Mouse (Mus musculus): ENCODE data around the gene Stk4. TPM values are rescaled to one million over a fixed set of nuclear protein-coding genes. Genes with fewer than 3 reads are reported as not detected.

The Stk4 gene
- polyA plus RNA-seq, 1 experiment from 2014 or later = 38.8 TPM

- H3K9me3 ChIP-seq = no peaks in the 10 kb centered on the region
- no peaks in the 10 kb centered on the region for H3K36me3 ChIP-seq (replicated peaks)
- no peak for DNase-seq (ENCODE audit: extremely low spot score, low spot score)
- H3K27me3 ChIP-seq (ENCODE audit: poor library complexity, severe bottlenecking) = no peaks in the 10 kb centered on the region
- no peak overlapping the region for H3K27ac ChIP-seq
- no peak overlapping the region for H3K4me3 ChIP-seq
- no peaks in the 10 kb centered on the region for H3K4me1 ChIP-seq
Observed at GRCm38 (mm10) chr2:164192279-164192678, 122.2 kb downstream of the Stk4 start.

GRCm38 (mm10) chr2:164194959-164195630, 125.0 kb downstream of the Stk4 start:
- WGBS = 89% methylated on average over 5 of the region's 5 CpGs
- Histone ChIP-seq H3K4me1 (no peaks in the 10 kb centered on the region), H3K36me3 (replicated peaks) (no peaks in the 10 kb centered on the region), H3K9me3 (no peaks in the 10 kb centered on the region), H3K4me3 (no peak overlapping the region), H3K27ac (no peak overlapping the region), H3K27me3 (ENCODE audit: poor library complexity, severe bottlenecking) (no peaks in the 10 kb centered on the region)
- DNase-seq (ENCODE audit: extremely low spot score, low spot score) = no peak

- DNase-seq (ENCODE audit: extremely low spot score, low spot score) = no peak
- Histone ChIP-seq H3K9me3 (no peaks in the 10 kb centered on the region), H3K36me3 (replicated peaks) (no peaks in the 10 kb centered on the region), H3K4me1 (no peaks in the 10 kb centered on the region), H3K27me3 (ENCODE audit: poor library complexity, severe bottlenecking) (no peaks in the 10 kb centered on the region), H3K27ac (no peak overlapping the region), H3K4me3 (no peak overlapping the region)
- WGBS = 92% methylated on average over 5 of the region's 5 CpGs
Observed at GRCm38 (mm10) chr2:164195971-164196699, 126.0 kb downstream of the Stk4 start.

GRCm38 (mm10) chr2:164196700-164196990, 126.5 kb downstream of the Stk4 start:
- Histone ChIP-seq H3K4me1 (no peaks in the 10 kb centered on the region), H3K9me3 (no peaks in the 10 kb centered on the region), H3K36me3 (replicated peaks) (no peaks in the 10 kb centered on the region), H3K27me3 (ENCODE audit: poor library complexity, severe bottlenecking) (no peaks in the 10 kb centered on the region), H3K27ac (no peak overlapping the region), H3K4me3 (no peak overlapping the region)
- no peak for DNase-seq (ENCODE audit: extremely low spot score, low spot score)
- 90% methylated on average over 5 of the region's 5 CpGs for WGBS

- Histone ChIP-seq H3K36me3 (replicated peaks) (no peaks in the 10 kb centered on the region), H3K27me3 (ENCODE audit: poor library complexity, severe bottlenecking) (no peaks in the 10 kb centered on the region), H3K4me1 (no peaks in the 10 kb centered on the region), H3K27ac (no peak within 1 kb of the TSS), H3K4me3 (no peak within 1 kb of the TSS), H3K9me3 (no peaks in the 10 kb centered on the region)
- no peak for DNase-seq (ENCODE audit: extremely low spot score, low spot score)
- WGBS = 78% methylated on average over 20 of the region's 20 CpGs
Observed at GRCm38 (mm10) chr2:164199626-164200327, 129.7 kb downstream of the Stk4 start, which contains the start of gene Wfdc15a. Gene Wfdc15a (minus strand): TSS chr2:164200130.

Other genes with a start within 250 kb of the Stk4 start
- gene Ccn5, start 249.5 kb upstream of the Stk4 start, polyA plus RNA-seq (2016; fragmentation: Nextera tagmentation; extraction: Ambion mirVana) = 0.29 and 0.34 TPM in 2 replicates
- gene Kcnk15, start 216.7 kb upstream of the Stk4 start, polyA plus RNA-seq (2016; fragmentation: Nextera tagmentation; extraction: Ambion mirVana) = not detected in 2 replicates
- 1.1 TPM in 2 replicates for gene Rims4, start 151.6 kb upstream of the Stk4 start, polyA plus RNA-seq (2016; fragmentation: Nextera tagmentation; extraction: Ambion mirVana)
- gene Ywhab, start 75.4 kb upstream of the Stk4 start, polyA plus RNA-seq (2016; fragmentation: Nextera tagmentation; extraction: Ambion mirVana) = 308 and 317 TPM in 2 replicates
- gene Pabpc1l, start 44.9 kb upstream of the Stk4 start, polyA plus RNA-seq (2016; fragmentation: Nextera tagmentation; extraction: Ambion mirVana) = 1.5 and 1.6 TPM in 2 replicates
- 59.4 and 59.9 TPM in 2 replicates for gene Tomm34, start 847 bp downstream of the Stk4 start, polyA plus RNA-seq (2016; fragmentation: Nextera tagmentation; extraction: Ambion mirVana)
- not detected in 2 replicates for gene Kcns1, start 100.8 kb downstream of the Stk4 start, polyA plus RNA-seq (2016; fragmentation: Nextera tagmentation; extraction: Ambion mirVana)
- not detected in 2 replicates for gene Wfdc5, start 112.4 kb downstream of the Stk4 start, polyA plus RNA-seq (2016; fragmentation: Nextera tagmentation; extraction: Ambion mirVana)
- gene Wfdc12, start 120.3 kb downstream of the Stk4 start, polyA plus RNA-seq (2016; fragmentation: Nextera tagmentation; extraction: Ambion mirVana) = not detected in 2 replicates
- gene Wfdc15a, start 129.8 kb downstream of the Stk4 start, polyA plus RNA-seq (2016; fragmentation: Nextera tagmentation; extraction: Ambion mirVana) = not detected in 2 replicates
- gene Wfdc15b, start 151.3 kb downstream of the Stk4 start, polyA plus RNA-seq (2016; fragmentation: Nextera tagmentation; extraction: Ambion mirVana) = not detected in 2 replicates
- not detected in 2 replicates for gene Svs2, start 168.1 kb downstream of the Stk4 start, polyA plus RNA-seq (2016; fragmentation: Nextera tagmentation; extraction: Ambion mirVana)
- gene Svs3b, start 186.3 kb downstream of the Stk4 start, polyA plus RNA-seq (2016; fragmentation: Nextera tagmentation; extraction: Ambion mirVana) = not detected in 2 replicates
- not detected in 2 replicates for gene Svs4, start 208.1 kb downstream of the Stk4 start, polyA plus RNA-seq (2016; fragmentation: Nextera tagmentation; extraction: Ambion mirVana)
- not detected in 2 replicates for gene Svs3a, start 218.9 kb downstream of the Stk4 start, polyA plus RNA-seq (2016; fragmentation: Nextera tagmentation; extraction: Ambion mirVana)
- gene Svs6, start 246.4 kb downstream of the Stk4 start, polyA plus RNA-seq (2016; fragmentation: Nextera tagmentation; extraction: Ambion mirVana) = not detected in 2 replicates

Data from forebrain, embryonic 10.5 days (tissue).